Mouse (Mus musculus) lung, adult 2 months (tissue): ENCODE results near the gene Tex264.

Experiments used
- CTCF ChIP-seq: fragments of 200-500 bp; IDR thresholded peaks from 2 replicates; pipeline ENCODE4 v1.5.1; 2011; ENCODE audit warnings: mild to moderate bottlenecking, low read length, control low read depth; ENCODE audit not compliant: insufficient read depth
- POLR2A ChIP-seq: fragments of 200-500 bp; IDR thresholded peaks from 2 replicates; pipeline ENCODE4 v1.6.1; 2011; ENCODE audit warnings: low read depth, mild to moderate bottlenecking, control low read depth, low read length, borderline replicate concordance; ENCODE audit errors: extremely low read depth

- TF ChIP-seq POLR2A (no peak), CTCF (no peak)
These were observed 44.4 kb downstream of the Tex264 start for GRCm38 (mm10) chr9:106641346-106641745.
